Mouse (Mus musculus): ENCODE measurements around the gene 1700013G24Rik. TPM values are rescaled to one million over a fixed set of nuclear protein-coding genes. Genes with fewer than 3 reads are reported as not detected.
A peak's percentile ranks its signal among the peaks of the same experiment; 100 is the strongest.

Gene 1700013G24Rik
- polyA plus RNA-seq, 1 experiment, result not detected

- no peak for TF ChIP-seq POLR2A (IDR thresholded peaks at IDR 0.05; ENCODE audit: insufficient read depth, low read length)
- no peak for TF ChIP-seq CTCF (IDR thresholded peaks at IDR 0.05; ENCODE audit: low read depth, low read length)
- peak; percentile 79 for TF ChIP-seq EP300 (IDR thresholded peaks at IDR 0.05; ENCODE audit: insufficient read depth, low read depth, low read length)
- H3K27ac ChIP-seq (ENCODE audit: insufficient read depth, low read length), result peak overlapping the region; percentile 86
- peaks cover 42% of the 10 kb centered on the region for H3K4me1 ChIP-seq (ENCODE audit: control insufficient read depth, insufficient read depth, low read length)
- no peaks in the 10 kb centered on the region for H3K9me3 ChIP-seq (replicated peaks; ENCODE audit: control insufficient read depth, insufficient read depth, low read length, poor library complexity, severe bottlenecking)
- peak overlapping the region; percentile 21 for H3K9ac ChIP-seq (ENCODE audit: low read depth, poor library complexity, severe bottlenecking)
- peak overlapping the region; percentile 3 for H3K4me3 ChIP-seq (ENCODE audit: low read depth, low read length)
- H3K36me3 ChIP-seq (ENCODE audit: control insufficient read depth, insufficient read depth, low read length, poor library complexity, severe bottlenecking), result peaks cover 3% of the 10 kb centered on the region; the same call in 1 of the 2 replicates
- H3K27me3 ChIP-seq (ENCODE audit: control insufficient read depth, insufficient read depth, low read length, poor library complexity, severe bottlenecking), result no peaks in the 10 kb centered on the region
Measured at GRCm38 (mm10) chr4:137494751-137495500, 41.8 kb downstream of the 1700013G24Rik start.

DNA sequence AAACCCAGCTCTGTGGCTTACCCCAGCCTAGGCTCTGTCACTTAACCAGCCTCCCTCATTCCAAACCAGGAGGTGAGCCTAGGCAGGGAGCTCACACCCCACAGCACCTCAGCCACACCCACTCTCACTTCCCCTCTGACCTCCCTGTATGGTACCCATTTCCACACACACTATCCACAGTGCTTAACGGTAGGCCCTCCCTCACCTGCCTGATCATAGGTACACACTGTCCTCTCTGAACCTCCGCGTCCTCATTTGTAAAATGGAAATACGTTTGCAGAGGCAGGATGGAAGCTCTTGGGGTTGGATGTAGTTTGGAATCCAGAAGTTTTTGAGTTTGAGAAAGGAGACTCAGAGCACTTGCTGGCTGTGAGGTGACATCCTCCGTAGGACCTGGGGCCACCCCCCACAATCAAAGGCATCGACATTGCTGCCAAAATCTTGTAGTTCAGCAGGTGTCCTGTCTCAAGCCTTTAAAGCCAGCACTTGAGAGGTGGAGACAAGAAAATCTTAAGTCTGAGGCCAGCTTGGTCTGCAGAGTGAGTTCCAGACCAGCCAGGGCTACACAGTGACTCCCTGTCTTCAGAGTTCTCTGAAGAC, 42.5 kb downstream of the 1700013G24Rik start:
- peaks cover 3% of the 10 kb centered on the region; the same call in 1 of the 2 replicates for H3K36me3 ChIP-seq (ENCODE audit: control insufficient read depth, insufficient read depth, low read length, poor library complexity, severe bottlenecking)
- H3K27ac ChIP-seq (ENCODE audit: insufficient read depth, low read length), result peak overlapping the region; percentile 71
- no peak overlapping the region for H3K4me3 ChIP-seq (ENCODE audit: low read depth, low read length)
- TF ChIP-seq POLR2A (IDR thresholded peaks at IDR 0.05; ENCODE audit: insufficient read depth, low read length), result no peak
- no peak for TF ChIP-seq EP300 (IDR thresholded peaks at IDR 0.05; ENCODE audit: insufficient read depth, low read depth, low read length)
- TF ChIP-seq CTCF (IDR thresholded peaks at IDR 0.05; ENCODE audit: low read depth, low read length), result no peak
- no peaks in the 10 kb centered on the region for H3K9me3 ChIP-seq (replicated peaks; ENCODE audit: control insufficient read depth, insufficient read depth, low read length, poor library complexity, severe bottlenecking)
- no peaks in the 10 kb centered on the region for H3K27me3 ChIP-seq (ENCODE audit: control insufficient read depth, insufficient read depth, low read length, poor library complexity, severe bottlenecking)
- H3K9ac ChIP-seq (ENCODE audit: low read depth, poor library complexity, severe bottlenecking), result no peak overlapping the region
- peaks cover 42% of the 10 kb centered on the region for H3K4me1 ChIP-seq (ENCODE audit: control insufficient read depth, insufficient read depth, low read length)

DNA sequence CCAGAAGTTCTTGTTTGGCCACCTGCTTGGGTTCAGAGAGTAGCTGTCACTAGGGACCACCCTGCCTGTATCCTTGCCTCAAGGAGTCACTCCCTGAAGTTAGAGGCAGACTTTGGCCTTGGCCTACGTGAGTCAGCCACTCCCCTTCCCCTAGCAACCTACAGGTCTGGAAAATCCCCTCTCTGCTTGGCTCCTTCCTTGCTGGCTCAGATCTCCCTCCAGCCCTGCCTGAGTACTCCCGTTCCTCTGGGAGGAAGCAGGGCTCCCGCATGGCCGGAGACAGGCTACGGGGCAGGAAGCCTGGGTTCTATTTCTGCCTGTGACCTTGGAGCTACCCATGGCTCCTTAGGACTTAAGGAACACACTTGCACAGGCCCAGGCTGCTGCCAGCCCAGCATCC, 44.3 kb downstream of the 1700013G24Rik start:
- Histone ChIP-seq H3K4me1 (ENCODE audit: control insufficient read depth, insufficient read depth, low read length) (peaks cover 44% of the 10 kb centered on the region), H3K9me3 (replicated peaks; ENCODE audit: control insufficient read depth, insufficient read depth, low read length, poor library complexity, severe bottlenecking) (no peaks in the 10 kb centered on the region), H3K27ac (ENCODE audit: insufficient read depth, low read length) (peak overlapping the region; percentile 71), H3K36me3 (ENCODE audit: control insufficient read depth, insufficient read depth, low read length, poor library complexity, severe bottlenecking) (peaks cover 12% of the 10 kb centered on the region), H3K27me3 (ENCODE audit: control insufficient read depth, insufficient read depth, low read length, poor library complexity, severe bottlenecking) (no peaks in the 10 kb centered on the region), H3K4me3 (ENCODE audit: low read depth, low read length) (no peak overlapping the region), H3K9ac (ENCODE audit: low read depth, poor library complexity, severe bottlenecking) (no peak overlapping the region)
- TF ChIP-seq EP300 (IDR thresholded peaks at IDR 0.05; ENCODE audit: insufficient read depth, low read depth, low read length) (peak; percentile 84; the same call in 1 of the 2 replicates), CTCF (IDR thresholded peaks at IDR 0.05; ENCODE audit: low read depth, low read length) (no peak)

- Histone ChIP-seq H3K9ac (ENCODE audit: low read depth, poor library complexity, severe bottlenecking) (no peak overlapping the region), H3K4me3 (ENCODE audit: low read depth, low read length) (no peak overlapping the region), H3K27ac (ENCODE audit: insufficient read depth, low read length) (peak overlapping the region; percentile 23), H3K27me3 (ENCODE audit: control insufficient read depth, insufficient read depth, low read length, poor library complexity, severe bottlenecking) (no peaks in the 10 kb centered on the region), H3K36me3 (ENCODE audit: control insufficient read depth, insufficient read depth, low read length, poor library complexity, severe bottlenecking) (peaks cover 12% of the 10 kb centered on the region), H3K9me3 (replicated peaks; ENCODE audit: control insufficient read depth, insufficient read depth, low read length, poor library complexity, severe bottlenecking) (no peaks in the 10 kb centered on the region), H3K4me1 (ENCODE audit: control insufficient read depth, insufficient read depth, low read length) (peaks cover 40% of the 10 kb centered on the region)
- no peak for TF ChIP-seq POLR2A (IDR thresholded peaks at IDR 0.05; ENCODE audit: insufficient read depth, low read length)
- TF ChIP-seq CTCF (IDR thresholded peaks at IDR 0.05; ENCODE audit: low read depth, low read length), result no peak
- TF ChIP-seq EP300 (IDR thresholded peaks at IDR 0.05; ENCODE audit: insufficient read depth, low read depth, low read length), result no peak
Measured at GRCm38 (mm10) chr4:137497892-137498722, 45.0 kb downstream of the 1700013G24Rik start.

DNA sequence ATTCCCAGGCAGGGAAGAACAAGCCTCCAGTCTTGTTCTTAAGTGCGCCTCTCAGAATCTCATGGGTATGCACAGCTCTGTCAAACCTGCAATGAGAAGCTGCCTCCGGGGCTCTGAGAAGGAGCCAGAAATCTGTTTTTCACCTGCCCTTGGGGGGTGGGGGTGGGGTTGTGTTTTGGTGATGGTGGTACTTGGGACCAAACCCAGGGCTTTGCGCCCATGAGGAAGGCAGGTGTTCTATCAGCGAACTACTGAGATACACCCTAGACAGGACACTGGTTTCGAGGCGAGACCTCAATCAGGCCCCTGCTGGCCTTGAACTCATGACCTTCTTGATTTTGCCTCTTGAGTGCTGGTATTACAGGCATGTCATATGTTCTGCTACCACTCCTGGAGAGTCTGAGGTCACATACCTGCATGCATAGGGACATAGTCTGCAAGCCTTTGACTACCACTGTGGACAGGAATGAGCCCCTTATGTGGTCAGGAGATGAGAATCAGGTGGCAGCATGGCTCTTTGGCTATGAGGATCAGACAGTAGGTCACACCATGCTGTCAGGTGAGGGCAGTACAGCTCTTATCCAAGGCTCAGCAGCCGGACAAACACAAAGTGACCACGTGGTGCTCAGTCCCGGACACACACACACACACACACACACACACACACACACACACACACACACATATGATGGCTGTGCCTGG, 45.9 kb downstream of the 1700013G24Rik start:
- no peak overlapping the region for H3K27ac ChIP-seq (ENCODE audit: insufficient read depth, low read length)
- no peak overlapping the region for H3K4me3 ChIP-seq (ENCODE audit: low read depth, low read length)
- no peaks in the 10 kb centered on the region for H3K27me3 ChIP-seq (ENCODE audit: control insufficient read depth, insufficient read depth, low read length, poor library complexity, severe bottlenecking)
- peaks cover 34% of the 10 kb centered on the region for H3K4me1 ChIP-seq (ENCODE audit: control insufficient read depth, insufficient read depth, low read length)
- H3K36me3 ChIP-seq (ENCODE audit: control insufficient read depth, insufficient read depth, low read length, poor library complexity, severe bottlenecking), result peaks cover 19% of the 10 kb centered on the region
- no peaks in the 10 kb centered on the region for H3K9me3 ChIP-seq (replicated peaks; ENCODE audit: control insufficient read depth, insufficient read depth, low read length, poor library complexity, severe bottlenecking)
- no peak for TF ChIP-seq EP300 (IDR thresholded peaks at IDR 0.05; ENCODE audit: insufficient read depth, low read depth, low read length)
- no peak for TF ChIP-seq POLR2A (IDR thresholded peaks at IDR 0.05; ENCODE audit: insufficient read depth, low read length)
- TF ChIP-seq CTCF (IDR thresholded peaks at IDR 0.05; ENCODE audit: low read depth, low read length), result no peak
- no peak overlapping the region for H3K9ac ChIP-seq (ENCODE audit: low read depth, poor library complexity, severe bottlenecking)

Data from ES-Bruce4 (cell line).